Mouse (Mus musculus) liver, embryonic 12.5 days (tissue): ENCODE data around the gene Nsun7. TPM values are rescaled to one million over a fixed set of nuclear protein-coding genes. Genes with fewer than 3 reads are reported as not detected.

ENCODE experiments used
- ATAC-seq: fragments of 200-750 bp; cut with Nextera tagmentation; 2 replicates; pipeline ENCODE4 v1.8.0; 2017; ENCODE audit warnings: moderate number of reproducible peaks, mild to moderate bottlenecking, moderate library complexity
- H3K27ac ChIP-seq: fragments of 300-500 bp; sonication (generic); 2 replicates; pipeline ENCODE4 v1.5.1; 2016; ENCODE audit warnings: mild to moderate bottlenecking
- H3K27me3 ChIP-seq: fragments of 300-500 bp; sonication (generic); replicated peaks from 2 replicates; pipeline ENCODE4 v1.6.1; 2016; ENCODE audit warnings: mild to moderate bottlenecking, moderate library complexity
- H3K36me3 ChIP-seq: fragments of 300-500 bp; sonication (generic); 2 replicates; pipeline ENCODE4 v1.6.1; 2016; ENCODE audit warnings: mild to moderate bottlenecking, moderate library complexity
- H3K4me1 ChIP-seq: fragments of 300-500 bp; sonication (generic); 2 replicates; pipeline ENCODE4 v1.6.1; 2016
- H3K4me2 ChIP-seq: fragments of 300-500 bp; sonication (generic); 2 replicates; pipeline ENCODE4 v1.6.1; 2016; ENCODE audit warnings: mild to moderate bottlenecking, moderate library complexity
- H3K4me3 ChIP-seq: fragments of 300-500 bp; sonication (generic); 2 replicates; pipeline ENCODE4 v1.5.1; 2016; ENCODE audit warnings: mild to moderate bottlenecking, moderate library complexity
- H3K9ac ChIP-seq: fragments of 300-500 bp; sonication (generic); 2 replicates; pipeline ENCODE4 v1.6.1; 2016; ENCODE audit warnings: mild to moderate bottlenecking, moderate library complexity
- H3K9me3 ChIP-seq: fragments of 300-500 bp; sonication (generic); replicated peaks from 2 replicates; pipeline ENCODE4 v1.6.1; 2016; ENCODE audit warnings: mild to moderate bottlenecking, moderate library complexity
- WGBS: fragments of 180-500 bp; shearing (Covaris S2); methylation state at CpG from one replicate; pipeline ENCODE4 v1.1.7; 2016; ENCODE audit not compliant: insufficient replicate concordance; 5-methylcytosine and 5-hydroxymethylcytosine counted together
- polyA plus RNA-seq: library from polyadenylated mRNA; unstranded; fragments of >200 nt; fragmentation: Nextera tagmentation; extraction: Ambion mirVana; gene quantifications from 2 replicates; pipeline ENCODE4 v1.2.1, GENCODE M21; 2016

Gene Nsun7
- 0.05 TPM in 1 of 2 replicates, not detected in the other for polyA plus RNA-seq

DNA sequence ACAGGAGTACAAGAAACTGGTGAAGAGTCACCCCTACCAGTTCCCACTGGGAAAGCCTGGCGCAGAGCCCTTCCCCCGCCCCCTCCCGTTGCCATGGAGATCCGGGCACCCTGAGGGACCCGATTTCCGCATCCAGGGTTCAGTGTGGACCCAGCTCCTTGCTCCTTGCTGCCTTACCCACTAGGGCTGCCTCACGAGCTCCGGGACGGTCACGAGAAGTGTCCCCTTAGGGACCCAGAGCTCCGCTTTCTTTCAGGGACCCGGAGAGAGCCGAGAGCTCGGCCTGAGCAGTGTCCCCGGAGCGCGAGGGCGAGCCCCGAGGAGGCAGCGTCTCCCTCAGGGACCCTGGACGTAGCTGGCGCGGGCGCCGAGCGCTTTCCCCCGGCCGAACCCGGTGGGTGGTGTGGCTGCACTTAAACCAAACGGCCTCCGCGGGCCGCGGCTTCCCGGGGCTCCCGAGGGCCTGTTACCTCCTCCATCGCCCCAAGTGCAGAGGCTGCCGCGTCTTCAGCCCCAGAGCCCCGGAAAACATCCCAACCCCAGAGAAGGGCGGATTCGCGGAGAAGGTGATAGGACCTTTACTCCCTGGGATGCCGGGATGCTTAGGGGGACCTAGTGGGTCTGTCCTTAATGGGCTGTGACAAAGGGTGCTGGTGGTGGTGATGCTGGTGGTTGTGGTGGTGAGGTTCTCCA, at the start of gene Nsun7:
TSS of gene Nsun7 (plus strand) at position 142 of the 693 bp plus-strand sequence.
- no peaks in the 10 kb centered on the region for H3K9me3 ChIP-seq
- peaks cover 30% of the 10 kb centered on the region for H3K27me3 ChIP-seq
- no peak for ATAC-seq
- 2% methylated on average over 44 of the region's 44 CpGs for WGBS
- no peaks in the 10 kb centered on the region for H3K4me1 ChIP-seq
- no peak within 1 kb of the TSS for H3K9ac ChIP-seq
- H3K27ac ChIP-seq, result no peak within 1 kb of the TSS
- H3K4me2 ChIP-seq, result peak within 1 kb of the TSS; percentile 65
- H3K4me3 ChIP-seq, result peak within 1 kb of the TSS; percentile 53
- H3K36me3 ChIP-seq, result no peaks in the 10 kb centered on the region

DNA sequence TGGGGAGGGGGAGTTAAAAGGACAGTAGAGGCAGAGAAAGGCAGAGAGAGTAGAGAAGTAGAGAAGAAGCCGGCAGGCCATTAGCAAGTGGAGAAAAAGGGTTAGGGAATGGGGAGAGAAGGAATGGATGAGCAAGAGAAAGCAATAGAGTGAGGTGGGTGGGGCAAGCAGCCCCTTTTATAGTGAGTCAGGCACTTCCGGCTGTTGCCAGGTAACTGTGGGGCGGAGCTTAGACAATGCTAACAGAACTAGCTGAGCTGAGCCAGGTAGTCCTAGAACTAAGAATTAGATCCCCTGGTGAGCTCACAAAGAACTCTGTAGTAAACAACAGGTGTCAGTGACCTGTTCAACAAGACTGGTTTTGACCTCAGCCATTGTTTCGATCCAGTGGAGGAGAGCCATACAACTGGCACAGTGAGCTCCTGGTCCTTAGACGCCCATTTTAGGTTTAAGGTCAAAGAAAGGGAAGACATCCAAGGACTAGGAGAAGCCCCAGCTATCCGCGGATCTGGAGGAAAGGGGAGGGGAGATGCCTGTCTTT, 45.2 kb upstream of the Nsun7 start:
- peaks cover 27% of the 10 kb centered on the region for H3K4me1 ChIP-seq
- H3K27ac ChIP-seq, result no peak overlapping the region
- ATAC-seq, result no peak
- H3K4me3 ChIP-seq, result no peak overlapping the region
- H3K4me2 ChIP-seq, result no peak overlapping the region
- H3K36me3 ChIP-seq, result no peaks in the 10 kb centered on the region
- H3K9ac ChIP-seq, result no peak overlapping the region
- H3K9me3 ChIP-seq, result no peaks in the 10 kb centered on the region
- 57% methylated on average over 7 of the region's 7 CpGs for WGBS
- no peaks in the 10 kb centered on the region for H3K27me3 ChIP-seq

DNA sequence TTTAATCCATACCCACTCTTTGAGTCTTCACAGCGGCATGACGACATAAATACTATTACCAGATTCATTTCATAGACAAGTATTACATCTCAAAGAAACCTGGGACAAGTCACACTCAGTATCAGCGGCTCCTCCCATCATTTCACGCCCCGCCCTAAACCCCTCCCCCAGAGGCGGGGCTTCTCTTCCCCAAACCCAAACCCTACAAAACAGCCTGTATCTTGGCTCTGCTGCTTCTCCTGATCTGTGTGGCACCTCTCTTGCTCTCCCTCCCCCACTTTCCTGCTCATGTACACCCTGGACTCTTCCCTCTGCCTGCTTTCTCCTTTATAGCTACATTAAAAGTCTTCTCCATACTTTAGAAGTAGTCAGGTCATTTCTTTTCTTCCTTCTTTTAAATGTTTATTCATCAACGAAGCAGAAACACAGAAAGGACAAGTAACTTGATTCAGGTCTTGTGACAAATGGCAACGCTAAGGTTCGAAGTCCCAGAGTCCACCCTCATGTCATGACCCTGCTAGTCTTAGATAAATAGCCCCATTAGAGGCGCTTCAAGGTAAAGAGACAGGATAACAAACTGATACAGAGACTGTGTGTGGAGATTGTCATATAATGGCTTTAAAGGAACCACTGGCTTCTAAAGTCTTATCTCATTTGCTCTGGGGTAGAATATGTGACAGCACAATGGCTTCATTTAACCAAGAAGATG, 44.0 kb upstream of the Nsun7 start:
- WGBS, result 39% methylated on average over 10 of the region's 10 CpGs
- H3K27me3 ChIP-seq, result no peaks in the 10 kb centered on the region
- ATAC-seq, result peak; percentile 88

DNA sequence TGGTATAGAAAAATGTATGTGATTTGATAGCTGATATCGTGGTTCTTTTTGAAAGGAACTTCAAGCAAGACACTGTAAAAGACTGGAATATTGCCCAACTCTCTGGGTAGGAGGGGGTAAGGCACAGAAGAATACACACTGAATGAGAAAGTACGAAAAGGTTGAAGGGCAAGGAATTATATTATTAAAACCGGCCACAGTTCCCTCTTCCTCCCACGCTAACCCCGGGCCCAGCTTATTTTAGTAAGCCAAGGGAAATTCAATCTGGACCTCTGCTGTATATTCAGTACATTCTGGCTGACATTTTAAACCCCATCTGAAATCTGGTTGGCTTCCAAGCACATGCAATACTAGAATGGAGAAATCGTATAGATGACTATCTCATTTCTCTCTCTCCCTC, 40.0 kb upstream of the Nsun7 start:
- Histone ChIP-seq H3K9me3 (no peaks in the 10 kb centered on the region), H3K36me3 (no peaks in the 10 kb centered on the region), H3K9ac (no peak overlapping the region), H3K27me3 (no peaks in the 10 kb centered on the region), H3K4me2 (no peak overlapping the region), H3K4me1 (peaks cover 27% of the 10 kb centered on the region), H3K27ac (no peak overlapping the region), H3K4me3 (no peak overlapping the region)
- 67% methylated on average over 6 of the region's 6 CpGs for WGBS
- ATAC-seq, result no peak

More for the DNA sequence above, 44.0 kb upstream of the Nsun7 start:
- Histone ChIP-seq H3K4me1 (peaks cover 27% of the 10 kb centered on the region), H3K4me2 (peak overlapping the region; percentile 24; the same call in 1 of the 2 replicates), H3K27ac (peak overlapping the region; percentile 47; the same call in 1 of the 2 replicates), H3K4me3 (no peak overlapping the region), H3K9me3 (no peaks in the 10 kb centered on the region), H3K9ac (no peak overlapping the region), H3K36me3 (no peaks in the 10 kb centered on the region)

DNA sequence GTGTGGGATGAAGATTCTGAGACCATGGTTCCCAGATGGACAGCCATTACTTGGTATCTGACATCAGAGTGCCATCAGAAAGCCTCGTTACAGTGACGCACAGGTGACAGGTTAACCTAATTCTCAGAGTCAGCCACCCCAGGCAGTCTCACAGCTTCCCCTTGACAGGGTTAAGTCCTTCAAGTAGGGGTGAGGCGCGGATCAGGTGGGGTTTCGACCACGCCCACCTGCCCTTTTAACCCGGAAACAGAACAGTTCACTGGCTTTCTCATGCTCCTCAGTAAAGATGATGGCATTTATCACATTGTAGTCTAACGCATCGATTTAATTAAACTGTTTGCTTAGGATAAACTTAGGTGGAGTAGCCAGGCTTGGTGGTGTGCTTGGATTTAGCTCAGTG, 39.1 kb upstream of the Nsun7 start:
- ATAC-seq, result no peak

DNA sequence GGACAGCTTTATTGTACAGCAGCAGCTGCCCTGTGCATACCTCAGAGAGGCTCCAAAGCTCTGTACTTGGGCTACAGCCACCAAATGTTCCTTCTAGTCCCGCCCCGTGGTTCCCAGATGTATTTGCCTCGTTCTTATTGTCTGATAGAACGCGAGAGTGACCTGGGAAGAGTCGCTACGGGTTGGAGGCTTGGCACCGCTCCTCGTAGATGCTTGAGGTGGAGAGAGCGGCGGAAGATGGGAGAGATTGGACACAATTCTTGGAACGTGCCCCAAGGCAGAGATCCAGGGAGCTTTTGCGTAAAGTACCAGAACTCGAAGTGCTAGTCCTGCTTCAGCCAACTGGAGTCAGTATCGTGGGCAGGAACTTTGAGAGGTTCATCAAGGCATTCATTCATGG, 36.8 kb upstream of the Nsun7 start:
- WGBS, result 82% methylated on average over 15 of the region's 15 CpGs
- H3K27me3 ChIP-seq, result no peaks in the 10 kb centered on the region
- H3K4me1 ChIP-seq, result peaks cover 6% of the 10 kb centered on the region; the same call in 1 of the 2 replicates
- no peaks in the 10 kb centered on the region for H3K9me3 ChIP-seq
- H3K9ac ChIP-seq, result no peak overlapping the region
- H3K4me2 ChIP-seq, result no peak overlapping the region
- no peak for ATAC-seq
- H3K36me3 ChIP-seq, result no peaks in the 10 kb centered on the region
- H3K27ac ChIP-seq, result no peak overlapping the region
- H3K4me3 ChIP-seq, result no peak overlapping the region

More for the DNA sequence above, 39.1 kb upstream of the Nsun7 start:
- Histone ChIP-seq H3K27me3 (no peaks in the 10 kb centered on the region), H3K36me3 (no peaks in the 10 kb centered on the region), H3K9ac (no peak overlapping the region), H3K4me1 (peaks cover 21% of the 10 kb centered on the region), H3K9me3 (no peaks in the 10 kb centered on the region), H3K4me3 (no peak overlapping the region), H3K4me2 (no peak overlapping the region), H3K27ac (no peak overlapping the region)
- 71% methylated on average over 9 of the region's 9 CpGs for WGBS

DNA sequence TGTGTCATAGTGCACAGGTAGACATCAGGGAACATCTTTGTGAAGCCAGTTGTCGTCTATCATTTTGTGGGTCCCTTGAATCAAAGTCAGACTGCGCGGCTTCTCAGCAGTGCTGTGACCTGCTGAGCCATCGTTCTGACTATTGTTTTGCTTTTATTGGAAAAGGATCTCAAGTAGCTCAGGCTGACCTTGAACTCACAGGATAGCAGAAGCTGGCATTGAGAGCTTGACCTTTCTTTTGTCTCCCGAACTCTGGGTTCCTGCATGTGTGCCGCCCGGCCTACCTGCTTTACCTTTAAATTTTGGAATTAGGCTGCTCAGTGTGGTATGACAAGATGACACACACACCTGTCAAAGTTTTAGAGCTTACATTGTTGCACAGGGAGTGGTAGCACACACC, 33.2 kb upstream of the Nsun7 start:
- no peak for ATAC-seq
- no peak overlapping the region for H3K27ac ChIP-seq
- H3K9ac ChIP-seq, result no peak overlapping the region
- no peaks in the 10 kb centered on the region for H3K36me3 ChIP-seq
- WGBS, result 78% methylated on average over 7 of the region's 7 CpGs
- H3K9me3 ChIP-seq, result no peaks in the 10 kb centered on the region
- H3K4me2 ChIP-seq, result no peak overlapping the region
- 0 out of 2 replicates have a peak, but pooled peaks cover 2% of the 10 kb centered on the region for H3K4me1 ChIP-seq
- H3K4me3 ChIP-seq, result no peak overlapping the region
- no peaks in the 10 kb centered on the region for H3K27me3 ChIP-seq

DNA sequence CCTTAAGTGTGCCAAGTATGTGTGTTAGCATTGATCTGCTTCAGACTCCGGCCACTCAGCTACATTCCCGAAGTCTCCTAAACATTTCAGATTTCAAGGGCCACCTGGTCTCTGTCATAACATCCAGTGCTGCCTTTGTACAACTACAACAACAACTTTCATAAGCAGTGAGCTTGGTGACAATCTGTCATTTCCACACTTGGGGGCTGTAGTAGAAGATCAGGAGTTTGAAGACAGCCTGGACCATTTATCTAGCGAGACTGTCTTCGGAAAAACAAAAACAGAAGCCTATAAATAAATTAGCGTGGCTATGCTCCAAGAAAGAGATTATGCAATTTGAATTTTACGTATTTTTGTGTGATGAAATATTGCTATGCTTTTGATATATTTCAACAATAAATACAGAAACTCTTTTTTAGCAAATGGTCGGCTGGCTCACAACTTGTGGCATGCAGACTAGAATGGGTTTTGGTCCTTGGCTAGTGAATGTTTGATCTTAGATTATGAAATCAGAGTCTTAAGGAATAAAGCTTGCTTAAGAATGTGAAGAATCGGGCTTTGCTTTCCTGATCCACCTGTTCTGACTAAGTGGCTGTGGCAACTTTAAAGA, 27.9 kb upstream of the Nsun7 start:
- Histone ChIP-seq H3K36me3 (no peaks in the 10 kb centered on the region), H3K9ac (no peak overlapping the region), H3K4me1 (peaks cover 20% of the 10 kb centered on the region), H3K4me2 (peak overlapping the region; percentile 35), H3K27ac (peak overlapping the region; percentile 72; the same call in 1 of the 2 replicates), H3K9me3 (no peaks in the 10 kb centered on the region; the same call in 1 of the 2 replicates), H3K4me3 (no peak overlapping the region), H3K27me3 (no peaks in the 10 kb centered on the region)
- 78% methylated on average over 8 of the region's 8 CpGs for WGBS
- no peak for ATAC-seq

DNA sequence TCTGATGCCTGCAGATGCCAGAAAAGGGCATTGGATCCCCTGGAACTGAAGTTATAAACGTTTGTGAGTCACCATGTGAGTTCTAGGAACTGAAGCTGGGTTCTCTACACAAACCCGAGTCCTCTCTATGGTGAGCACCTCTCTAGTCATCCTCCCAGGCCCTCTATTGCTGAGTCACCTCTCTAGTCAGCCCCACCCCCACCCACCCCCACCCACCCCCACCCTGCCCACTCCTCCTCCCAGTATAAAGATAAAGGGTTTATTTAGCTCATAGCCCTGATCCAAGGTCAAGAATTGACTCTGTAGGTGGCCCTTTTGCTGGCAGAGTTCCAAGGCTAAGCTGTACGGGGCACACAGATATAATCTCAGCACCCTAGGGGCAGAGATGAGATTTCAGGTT, 27.2 kb upstream of the Nsun7 start:
- Histone ChIP-seq H3K9ac (no peak overlapping the region), H3K4me2 (peak overlapping the region; percentile 35), H3K36me3 (no peaks in the 10 kb centered on the region), H3K27ac (peak overlapping the region; percentile 72), H3K9me3 (no peaks in the 10 kb centered on the region; the same call in 1 of the 2 replicates), H3K27me3 (no peaks in the 10 kb centered on the region), H3K4me1 (peaks cover 20% of the 10 kb centered on the region), H3K4me3 (no peak overlapping the region)
- peak; percentile 97 for ATAC-seq
- WGBS, result 21% methylated on average over 3 of the region's 3 CpGs

DNA sequence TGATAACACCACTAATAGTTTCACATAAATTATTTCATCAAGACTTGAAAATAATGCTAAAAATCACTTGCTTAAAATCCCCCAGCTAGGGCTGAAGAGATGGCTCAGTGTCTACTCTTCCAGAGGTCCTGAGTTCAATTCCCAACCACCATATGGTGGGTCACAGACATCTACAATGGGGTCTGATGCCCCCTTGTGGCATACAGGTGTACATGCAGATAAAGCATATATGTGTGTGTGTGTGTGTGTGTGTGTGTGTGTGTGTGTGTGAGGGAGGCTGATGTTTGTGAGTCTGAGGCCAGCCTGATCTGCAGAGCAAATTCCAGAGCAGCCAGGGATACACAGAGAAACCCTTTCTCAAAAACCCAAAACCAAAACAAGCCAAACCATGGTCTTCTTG, 17.8 kb upstream of the Nsun7 start:
- H3K9ac ChIP-seq, result no peak overlapping the region
- ATAC-seq, result no peak
- no peaks in the 10 kb centered on the region for H3K9me3 ChIP-seq
- no peaks in the 10 kb centered on the region for H3K4me1 ChIP-seq
- H3K4me2 ChIP-seq, result no peak overlapping the region
- no peak overlapping the region for H3K4me3 ChIP-seq
- no peaks in the 10 kb centered on the region for H3K36me3 ChIP-seq
- no peaks in the 10 kb centered on the region for H3K27me3 ChIP-seq
- H3K27ac ChIP-seq, result no peak overlapping the region

DNA sequence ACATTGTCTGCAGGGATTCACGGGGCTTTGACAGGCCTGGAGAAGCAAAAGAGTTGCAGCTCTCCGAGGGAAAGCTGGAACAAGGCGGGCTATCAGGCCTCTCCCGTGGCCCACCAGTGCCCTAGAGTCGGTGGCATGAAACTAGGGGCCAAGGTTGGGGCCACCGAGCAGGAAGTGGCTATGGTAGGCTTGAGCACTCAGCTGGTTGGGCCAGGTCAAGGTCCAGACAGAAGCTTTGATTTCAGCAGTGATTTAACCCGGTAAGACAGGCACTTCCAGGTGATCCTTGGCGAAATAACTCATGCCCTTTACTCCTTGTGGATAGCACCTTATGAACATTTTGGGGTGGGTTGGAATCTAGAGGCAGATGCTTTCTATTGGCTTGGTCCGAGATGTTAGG, 16.2 kb upstream of the Nsun7 start:
- 63% methylated on average over 9 of the region's 9 CpGs for WGBS
- Histone ChIP-seq H3K27me3 (no peaks in the 10 kb centered on the region), H3K4me2 (no peak overlapping the region), H3K27ac (no peak overlapping the region), H3K9me3 (no peaks in the 10 kb centered on the region), H3K4me3 (no peak overlapping the region), H3K36me3 (no peaks in the 10 kb centered on the region), H3K9ac (no peak overlapping the region), H3K4me1 (no peaks in the 10 kb centered on the region)
- ATAC-seq, result no peak
